Mouse (Mus musculus) CH12.LX (cell line): ENCODE results near the gene Hsd17b1.

Experiments
- CHD2 ChIP-seq: IDR thresholded peaks from 2 replicates; pipeline ENCODE4 v1.6.1; 2011; ENCODE audit warnings: low read length, improper control_type of control experiment
- MAX ChIP-seq: IDR thresholded peaks from 2 replicates; pipeline ENCODE4 v1.6.1; 2011; ENCODE audit warnings: low read length, improper control_type of control experiment
- MXI1 ChIP-seq: IDR thresholded peaks from 2 replicates; pipeline ENCODE4 v1.6.1; 2011; ENCODE audit warnings: mild to moderate bottlenecking, low read depth, low read length, improper control_type of control experiment
- MYC ChIP-seq: IDR thresholded peaks from 2 replicates; pipeline ENCODE4 v1.6.1; 2011; ENCODE audit warnings: low read depth, mild to moderate bottlenecking, improper control_type of control experiment, low read length
- POLR2A ChIP-seq: IDR thresholded peaks from 2 replicates; pipeline ENCODE4 v1.6.1; 2011; ENCODE audit warnings: low read depth, mild to moderate bottlenecking, improper control_type of control experiment, low read length
- TCF12 ChIP-seq: IDR thresholded peaks from 2 replicates; pipeline ENCODE4 v1.6.1; 2014; ENCODE audit warnings: low read depth, mild to moderate bottlenecking, inconsistent platforms, low read length, improper control_type of control experiment
- ZC3H11A ChIP-seq: IDR thresholded peaks from 2 replicates; pipeline ENCODE4 v1.6.1; 2012; ENCODE audit warnings: low read depth, mild to moderate bottlenecking, inconsistent platforms, low read length, improper control_type of control experiment

GRCm38 (mm10) chr11:101063676-101064327 is 14.4 kb upstream of the Hsd17b1 start:
- no peak for TF ChIP-seq MAX
- TF ChIP-seq POLR2A, result no peak
- TF ChIP-seq MXI1, result no peak
- TF ChIP-seq TCF12, result no peak
- no peak for TF ChIP-seq MYC
- TF ChIP-seq CHD2, result no peak
- no peak for TF ChIP-seq ZC3H11A
